Mouse (Mus musculus): ENCODE measurements around the gene Arvcf.

DNA sequence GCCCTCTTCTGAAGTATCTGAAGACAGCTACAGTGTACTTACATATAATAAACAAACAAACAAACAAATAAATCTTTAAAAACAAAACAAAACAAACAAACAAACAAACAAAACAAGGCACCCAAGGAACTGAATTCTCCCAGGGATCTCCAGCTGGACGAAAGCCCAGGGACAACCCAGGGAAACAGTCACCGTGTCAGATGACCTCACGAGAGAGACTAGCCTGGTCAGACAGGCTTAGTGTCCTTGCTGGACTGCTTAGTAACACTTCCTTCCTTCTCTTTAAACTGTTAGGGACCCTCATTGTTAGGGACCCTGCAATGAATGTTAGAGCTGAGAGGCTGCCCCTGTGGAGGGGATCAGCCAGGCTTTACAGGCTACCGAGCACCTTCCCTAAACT is 10.7 kb upstream of the Arvcf start:
- TF ChIP-seq POLR2A (IDR thresholded peaks at IDR 0.05; ENCODE audit: insufficient read depth, low read length) (no peak), CTCF (IDR thresholded peaks at IDR 0.05; ENCODE audit: low read depth, low read length) (no peak)
